Mouse (Mus musculus): ENCODE data around the gene Zp3. TPM values are rescaled to one million over a fixed set of nuclear protein-coding genes. Genes with fewer than 3 reads are reported as not detected.

The Zp3 gene
- 0.58 and 0.77 TPM in 2 replicates for polyA plus RNA-seq (2014; fragmentation: Nextera tagmentation; extraction: Ambion mirVana)

GRCm38 (mm10) chr5:135979904-135980303, at the start of gene Zp3:
Zp3 (plus strand) TSS chr5:135980099.
- Histone ChIP-seq H3K9me3 (ENCODE audit: control insufficient read depth, low read length) (no peaks in the 10 kb centered on the region), H3K9ac (ENCODE audit: low read depth, low read length) (no peak within 1 kb of the TSS), H3K4me3 (ENCODE audit: low read depth, low read length) (no peak within 1 kb of the TSS), H3K4me1 (ENCODE audit: control insufficient read depth, insufficient read depth, low read length) (no peaks in the 10 kb centered on the region), H3K27ac (replicated peaks; ENCODE audit: low read depth, low read length) (no peak within 1 kb of the TSS), H3K4me2 (ENCODE audit: low read depth, low read length) (no peak within 1 kb of the TSS), H3K27me3 (replicated peaks; ENCODE audit: control insufficient read depth, insufficient read depth, low read length) (no peaks in the 10 kb centered on the region), H3K36me3 (ENCODE audit: control insufficient read depth, insufficient read depth, low read length) (no peaks in the 10 kb centered on the region)
- no peak for ATAC-seq (ENCODE audit: low read depth)
- DNase-seq (ENCODE audit: low spot score): no peak
- WGBS: 75% methylated on average over 8 of the region's 8 CpGs

- no peak for ATAC-seq (ENCODE audit: low read depth)
- WGBS: 94% methylated on average over 9 of the region's 9 CpGs
- Histone ChIP-seq H3K4me1 (ENCODE audit: control insufficient read depth, insufficient read depth, low read length) (peaks cover 13% of the 10 kb centered on the region), H3K4me2 (ENCODE audit: low read depth, low read length) (peak overlapping the region; percentile 6; the same call in 1 of the 2 replicates), H3K9ac (ENCODE audit: low read depth, low read length) (no peak overlapping the region), H3K4me3 (ENCODE audit: low read depth, low read length) (no peak overlapping the region), H3K27me3 (replicated peaks; ENCODE audit: control insufficient read depth, insufficient read depth, low read length) (no peaks in the 10 kb centered on the region), H3K27ac (replicated peaks; ENCODE audit: low read depth, low read length) (no peak overlapping the region), H3K36me3 (ENCODE audit: control insufficient read depth, insufficient read depth, low read length) (peaks cover 53% of the 10 kb centered on the region), H3K9me3 (ENCODE audit: control insufficient read depth, low read length) (no peaks in the 10 kb centered on the region)
- no peak for DNase-seq (ENCODE audit: low spot score)
These were observed 48.4 kb upstream of the Zp3 start for GRCm38 (mm10) chr5:135931526-135931925.

GRCm38 (mm10) chr5:135932359-135932758, 47.5 kb upstream of the Zp3 start:
- H3K4me2 ChIP-seq (ENCODE audit: low read depth, low read length): peak overlapping the region; percentile 71
- peaks cover 13% of the 10 kb centered on the region for H3K4me1 ChIP-seq (ENCODE audit: control insufficient read depth, insufficient read depth, low read length)
- no peak overlapping the region for H3K9ac ChIP-seq (ENCODE audit: low read depth, low read length)
- ATAC-seq (ENCODE audit: low read depth): no peak
- DNase-seq (ENCODE audit: low spot score): no peak
- no peaks in the 10 kb centered on the region for H3K9me3 ChIP-seq (ENCODE audit: control insufficient read depth, low read length)
- 76% methylated on average over 2 of the region's 2 CpGs for WGBS
- H3K36me3 ChIP-seq (ENCODE audit: control insufficient read depth, insufficient read depth, low read length): peaks cover 44% of the 10 kb centered on the region
- H3K4me3 ChIP-seq (ENCODE audit: low read depth, low read length): peak overlapping the region; percentile 14; the same call in 1 of the 2 replicates
- H3K27ac ChIP-seq (replicated peaks; ENCODE audit: low read depth, low read length): no peak overlapping the region
- H3K27me3 ChIP-seq (replicated peaks; ENCODE audit: control insufficient read depth, insufficient read depth, low read length): no peaks in the 10 kb centered on the region

- Histone ChIP-seq H3K4me3 (ENCODE audit: low read depth, low read length) (peak overlapping the region; percentile 91), H3K27me3 (replicated peaks; ENCODE audit: control insufficient read depth, insufficient read depth, low read length) (no peaks in the 10 kb centered on the region), H3K27ac (replicated peaks; ENCODE audit: low read depth, low read length) (peak overlapping the region; percentile 92), H3K36me3 (ENCODE audit: control insufficient read depth, insufficient read depth, low read length) (peaks cover 35% of the 10 kb centered on the region), H3K4me2 (ENCODE audit: low read depth, low read length) (peak overlapping the region; percentile 71), H3K9ac (ENCODE audit: low read depth, low read length) (peak overlapping the region; percentile 87), H3K9me3 (ENCODE audit: control insufficient read depth, low read length) (no peaks in the 10 kb centered on the region), H3K4me1 (ENCODE audit: control insufficient read depth, insufficient read depth, low read length) (peaks cover 13% of the 10 kb centered on the region)
- DNase-seq (ENCODE audit: low spot score): no peak
- ATAC-seq (ENCODE audit: low read depth): no peak
- 8% methylated on average over 12 of the region's 12 CpGs for WGBS
These were observed 46.5 kb upstream of the Zp3 start for GRCm38 (mm10) chr5:135933222-135933899.

- peaks cover 30% of the 10 kb centered on the region for H3K36me3 ChIP-seq (ENCODE audit: control insufficient read depth, insufficient read depth, low read length)
- peak overlapping the region; percentile 87 for H3K9ac ChIP-seq (ENCODE audit: low read depth, low read length)
- DNase-seq (ENCODE audit: low spot score): peak; percentile 62
- no peaks in the 10 kb centered on the region for H3K9me3 ChIP-seq (ENCODE audit: control insufficient read depth, low read length)
- H3K27ac ChIP-seq (replicated peaks; ENCODE audit: low read depth, low read length): peak overlapping the region; percentile 92
- H3K4me3 ChIP-seq (ENCODE audit: low read depth, low read length): peak overlapping the region; percentile 91
- peaks cover 13% of the 10 kb centered on the region for H3K4me1 ChIP-seq (ENCODE audit: control insufficient read depth, insufficient read depth, low read length)
- peak; percentile 56 for ATAC-seq (ENCODE audit: low read depth)
- peak overlapping the region; percentile 71 for H3K4me2 ChIP-seq (ENCODE audit: low read depth, low read length)
- WGBS: under 1% methylated on average over 33 of the region's 35 CpGs
- no peaks in the 10 kb centered on the region for H3K27me3 ChIP-seq (replicated peaks; ENCODE audit: control insufficient read depth, insufficient read depth, low read length)
These were observed 45.9 kb upstream of the Zp3 start for GRCm38 (mm10) chr5:135933900-135934441.

GRCm38 (mm10) chr5:135934481-135935175, 45.3 kb upstream of the Zp3 start, which contains the start of gene Ywhag:
Ywhag (minus strand) TSS chr5:135934616.
- peak within 1 kb of the TSS; percentile 87 for H3K9ac ChIP-seq (ENCODE audit: low read depth, low read length)
- peak within 1 kb of the TSS; percentile 91 for H3K4me3 ChIP-seq (ENCODE audit: low read depth, low read length)
- peak within 1 kb of the TSS; percentile 92 for H3K27ac ChIP-seq (replicated peaks; ENCODE audit: low read depth, low read length)
- ATAC-seq (ENCODE audit: low read depth) (peak; percentile 96), DNase-seq (ENCODE audit: low spot score) (peak; percentile 99)
- H3K4me2 ChIP-seq (ENCODE audit: low read depth, low read length): peak within 1 kb of the TSS; percentile 71
- WGBS: under 1% methylated on average over 30 of the region's 48 CpGs
- H3K9me3 ChIP-seq (ENCODE audit: control insufficient read depth, low read length): no peaks in the 10 kb centered on the region
- H3K27me3 ChIP-seq (replicated peaks; ENCODE audit: control insufficient read depth, insufficient read depth, low read length): no peaks in the 10 kb centered on the region
- peaks cover 23% of the 10 kb centered on the region for H3K36me3 ChIP-seq (ENCODE audit: control insufficient read depth, insufficient read depth, low read length)
- peaks cover 13% of the 10 kb centered on the region for H3K4me1 ChIP-seq (ENCODE audit: control insufficient read depth, insufficient read depth, low read length)

GRCm38 (mm10) chr5:135935176-135935523, 44.7 kb upstream of the Zp3 start:
- Histone ChIP-seq H3K9me3 (ENCODE audit: control insufficient read depth, low read length) (no peaks in the 10 kb centered on the region), H3K36me3 (ENCODE audit: control insufficient read depth, insufficient read depth, low read length) (peaks cover 18% of the 10 kb centered on the region), H3K4me1 (ENCODE audit: control insufficient read depth, insufficient read depth, low read length) (peaks cover 13% of the 10 kb centered on the region), H3K4me3 (ENCODE audit: low read depth, low read length) (peak overlapping the region; percentile 91), H3K27me3 (replicated peaks; ENCODE audit: control insufficient read depth, insufficient read depth, low read length) (no peaks in the 10 kb centered on the region), H3K27ac (replicated peaks; ENCODE audit: low read depth, low read length) (peak overlapping the region; percentile 92), H3K9ac (ENCODE audit: low read depth, low read length) (peak overlapping the region; percentile 87), H3K4me2 (ENCODE audit: low read depth, low read length) (peak overlapping the region; percentile 71)
- peak; percentile 34 for ATAC-seq (ENCODE audit: low read depth)
- DNase-seq (ENCODE audit: low spot score): no peak
- WGBS: 47% methylated on average over 7 of the region's 7 CpGs

GRCm38 (mm10) chr5:135935641-135936190, 44.2 kb upstream of the Zp3 start:
- no peak overlapping the region for H3K4me2 ChIP-seq (ENCODE audit: low read depth, low read length)
- ATAC-seq (ENCODE audit: low read depth) (no peak), DNase-seq (ENCODE audit: low spot score) (no peak)
- 79% methylated on average over 6 of the region's 6 CpGs for WGBS
- no peaks in the 10 kb centered on the region for H3K27me3 ChIP-seq (replicated peaks; ENCODE audit: control insufficient read depth, insufficient read depth, low read length)
- no peak overlapping the region for H3K4me3 ChIP-seq (ENCODE audit: low read depth, low read length)
- H3K4me1 ChIP-seq (ENCODE audit: control insufficient read depth, insufficient read depth, low read length): peaks cover 13% of the 10 kb centered on the region
- H3K36me3 ChIP-seq (ENCODE audit: control insufficient read depth, insufficient read depth, low read length): peaks cover 12% of the 10 kb centered on the region
- no peak overlapping the region for H3K9ac ChIP-seq (ENCODE audit: low read depth, low read length)
- H3K9me3 ChIP-seq (ENCODE audit: control insufficient read depth, low read length): no peaks in the 10 kb centered on the region
- peak overlapping the region; percentile 92; the same call in 1 of the 2 replicates for H3K27ac ChIP-seq (replicated peaks; ENCODE audit: low read depth, low read length)

Data from embryonic facial prominence, embryonic 14.5 days (tissue).